Comparison of ENCODE assay signal across 8 mouse cellular contexts in the genomic region with DNA sequence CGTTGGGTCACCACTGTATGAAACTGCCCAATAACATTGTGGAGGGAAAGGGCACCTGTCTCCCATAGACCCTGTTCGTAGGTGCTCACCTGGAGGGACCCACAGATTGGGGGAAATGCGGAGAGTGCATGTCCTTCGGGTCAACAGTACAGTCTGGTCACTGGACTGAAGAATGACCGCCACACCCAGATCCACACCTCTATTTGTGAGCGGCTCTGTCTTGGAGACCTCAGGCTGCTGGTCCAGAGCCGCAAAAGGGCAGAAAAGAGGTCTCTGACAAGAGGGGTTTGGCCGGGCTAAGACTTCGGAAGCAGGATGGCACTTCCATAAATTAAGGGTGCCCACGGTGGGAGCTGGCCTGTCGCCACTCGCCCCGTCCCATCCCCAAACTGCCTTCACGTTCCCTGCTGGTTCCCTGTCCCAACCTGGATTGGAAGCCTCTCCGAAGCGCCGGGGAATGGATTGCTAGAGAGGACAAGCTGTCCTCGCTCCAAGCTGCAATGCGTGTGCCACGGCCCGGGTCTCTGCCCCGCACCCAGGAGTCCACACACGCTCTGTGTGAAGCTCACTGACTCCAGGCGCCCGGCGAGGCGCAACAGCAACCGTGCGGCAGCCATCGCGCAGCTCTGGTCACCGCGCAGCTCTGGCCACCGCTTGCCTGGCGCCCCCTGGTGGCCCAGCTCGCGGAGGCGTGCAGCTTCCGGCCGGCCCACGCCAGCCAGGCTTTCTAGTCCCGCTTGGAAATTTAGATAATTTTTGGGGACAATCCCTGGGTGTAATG. TPM values are rescaled to one million over a fixed set of nuclear protein-coding genes. Genes with fewer than 3 reads are reported as not detected.
DNase-seq lines count a peak whose midpoint lies in the region; ATAC-seq and TF ChIP-seq lines count a peak whose summit lies in the region.

A gene (minus strand): TSS at position 660 of the 781 bp plus-strand sequence.

- peak; percentile 72 for DNase-seq in CD4-positive helper T cell, adult 2 months (ENCODE audit: low read depth, low spot score)
- peak; percentile 86 for DNase-seq in brain, adult 2 months (ENCODE audit: low read depth, low spot score)
- DNase-seq in liver, embryonic 11.5 days (ENCODE audit: low spot score) = peak; percentile 79
- DNase-seq in spleen, postnatal 36 days (ENCODE audit: low spot score in 2 of 2) = peak; percentile 67

- H3K27ac ChIP-seq in heart, embryonic 12.5 days (ENCODE audit: poor library complexity, severe bottlenecking) = no peak within 1 kb of the TSS
- H3K27ac ChIP-seq in kidney, embryonic 16.5 days (ENCODE audit: low read length) = no peak within 1 kb of the TSS
- no peak within 1 kb of the TSS for H3K27ac ChIP-seq in liver, embryonic 11.5 days (ENCODE audit: low read depth, low read length)

- H3ac ChIP-seq in myocyte (ENCODE audit: control insufficient read depth, insufficient read length) = no peak within 1 kb of the TSS

- no peaks in the 10 kb centered on the region for H3K27me3 ChIP-seq in heart, embryonic 12.5 days (replicated peaks)
- H3K27me3 ChIP-seq in kidney, embryonic 16.5 days (ENCODE audit: insufficient read depth, low read length) = no peaks in the 10 kb centered on the region
- H3K27me3 ChIP-seq in liver, embryonic 11.5 days (replicated peaks; ENCODE audit: control insufficient read depth, insufficient read depth, low read length) = peaks cover 13% of the 10 kb centered on the region
- H3K27me3 ChIP-seq in myocyte (ENCODE audit: control insufficient read depth, insufficient read depth, insufficient read length) = no peaks in the 10 kb centered on the region

- ATAC-seq in erythroblast, adult 5-6 weeks (replicated peaks; ENCODE audit: low FRiP score, poor library complexity, severe bottlenecking) = peak; percentile 85
- peak; percentile 80 for ATAC-seq in heart, embryonic 12.5 days (ENCODE audit: insufficient number of reproducible peaks, low FRiP score)
- peak; percentile 89 for ATAC-seq in kidney, embryonic 16.5 days (ENCODE audit: low FRiP score, low TSS enrichment)
- peak; percentile 87 for ATAC-seq in liver, embryonic 11.5 days (replicated peaks; ENCODE audit: low FRiP score)

- no peaks in the 10 kb centered on the region for H3K79me2 ChIP-seq in myocyte (ENCODE audit: control insufficient read depth, insufficient read depth)

- H3K9ac ChIP-seq in heart, embryonic 12.5 days = peak within 1 kb of the TSS; percentile 72
- peak within 1 kb of the TSS; percentile 80 for H3K9ac ChIP-seq in kidney, embryonic 16.5 days (replicated peaks; ENCODE audit: low read length)
- H3K9ac ChIP-seq in liver, embryonic 11.5 days (ENCODE audit: low read depth, low read length) = peak within 1 kb of the TSS; percentile 65

- peak within 1 kb of the TSS; percentile 90 for H3K4me2 ChIP-seq in heart, embryonic 12.5 days
- H3K4me2 ChIP-seq in kidney, embryonic 16.5 days (replicated peaks; ENCODE audit: low read depth, low read length) = peak within 1 kb of the TSS; percentile 96
- peak within 1 kb of the TSS; percentile 97 for H3K4me2 ChIP-seq in liver, embryonic 11.5 days
- H3K4me2 ChIP-seq in myocyte (ENCODE audit: low read depth) = peak within 1 kb of the TSS; percentile 92

- peaks cover 59% of the 10 kb centered on the region for H3K36me3 ChIP-seq in heart, embryonic 12.5 days
- H3K36me3 ChIP-seq in kidney, embryonic 16.5 days (ENCODE audit: insufficient read depth, low read length) = peaks cover 48% of the 10 kb centered on the region
- H3K36me3 ChIP-seq in liver, embryonic 11.5 days (ENCODE audit: control insufficient read depth, insufficient read depth, low read length) = peaks cover 19% of the 10 kb centered on the region
- peaks cover 14% of the 10 kb centered on the region for H3K36me3 ChIP-seq in myocyte (ENCODE audit: control insufficient read depth, insufficient read depth)

- H3K4me1 ChIP-seq in heart, embryonic 12.5 days (replicated peaks) = peaks cover 5% of the 10 kb centered on the region; the same call in 1 of the 2 replicates
- peaks cover 5% of the 10 kb centered on the region; the same call in 1 of the 2 replicates for H3K4me1 ChIP-seq in kidney, embryonic 16.5 days (ENCODE audit: insufficient read depth, low read length)
- no peaks in the 10 kb centered on the region; the same call in 1 of the 2 replicates for H3K4me1 ChIP-seq in liver, embryonic 11.5 days (replicated peaks; ENCODE audit: control insufficient read depth, insufficient read depth, low read length)

- H3K9me3 ChIP-seq in heart, embryonic 12.5 days (replicated peaks) = no peaks in the 10 kb centered on the region
- no peaks in the 10 kb centered on the region for H3K9me3 ChIP-seq in kidney, embryonic 16.5 days (ENCODE audit: low read length)
- no peaks in the 10 kb centered on the region for H3K9me3 ChIP-seq in liver, embryonic 11.5 days (ENCODE audit: control insufficient read depth, low read length)

- WGBS in heart, embryonic 12.5 days = 5% methylated on average over 42 of the region's 42 CpGs
- 4% methylated on average over 42 of the region's 42 CpGs for WGBS in kidney, embryonic 16.5 days
- 6% methylated on average over 42 of the region's 42 CpGs for WGBS in liver, embryonic 11.5 days

- peak; percentile 69 for TF ChIP-seq POLR2A in myocyte (IDR thresholded peaks at IDR 0.05; ENCODE audit: insufficient read length, low read depth)

- H3K4me3 ChIP-seq in heart, embryonic 12.5 days = peak within 1 kb of the TSS; percentile 50
- peak within 1 kb of the TSS; percentile 59 for H3K4me3 ChIP-seq in kidney, embryonic 16.5 days (ENCODE audit: low read length)
- peak within 1 kb of the TSS; percentile 54 for H3K4me3 ChIP-seq in liver, embryonic 11.5 days (ENCODE audit: low read depth, low read length)
- H3K4me3 ChIP-seq in myocyte = peak within 1 kb of the TSS; percentile 19

TF ChIP-seq in myocyte, 11 proteins besides CTCF, POLR2A, EP300 and RAD21:
- TF ChIP-seq POLR2AphosphoS2 (IDR thresholded peaks at IDR 0.05; ENCODE audit: insufficient read length, low read depth) = peak; percentile 78
- no peak for TF ChIP-seq TCF12 (IDR thresholded peaks at IDR 0.05; ENCODE audit: insufficient read depth, poor library complexity, severe bottlenecking)
- no peak for TF ChIP-seq MAX (IDR thresholded peaks at IDR 0.05; ENCODE audit: low read depth)
- no peak for TF ChIP-seq CEBPB (IDR thresholded peaks at IDR 0.05; ENCODE audit: insufficient read depth, poor library complexity, severe bottlenecking)
- no peak for TF ChIP-seq TCF3 (IDR thresholded peaks at IDR 0.05; ENCODE audit: insufficient read length, low read depth)
- peak in 1 of 3 experiments; percentile 34 for TF ChIP-seq MYOD1 (IDR thresholded peaks at IDR 0.05; ENCODE audit: control insufficient read depth in 1 of 3, insufficient read length in 2 of 3, low read depth in 2 of 3)
- TF ChIP-seq SRF (IDR thresholded peaks at IDR 0.05; ENCODE audit: control insufficient read depth, insufficient read length, low read depth) = peak; percentile 19

RNA-seq across cellular contexts. Expression of the gene that starts here (rescaled TPM):
- not detected in 2 replicates for total RNA-seq in erythroblast, adult 5-6 weeks (2015; ENCODE audit: low replicate concordance)
- not detected in 2 replicates for total RNA-seq in erythroblast, adult 5-6 weeks (2017; ENCODE audit: low replicate concordance)
- polyA plus RNA-seq in heart, embryonic 12.5 days (2016; fragmentation: Nextera tagmentation; extraction: Ambion mirVana) = 6.2 and 6.9 TPM in 2 replicates
- 12.0 and 12.2 TPM in 2 replicates for polyA plus RNA-seq in kidney, embryonic 16.5 days (2015; fragmentation: Nextera tagmentation; extraction: Ambion mirVana)
- 2.4 and 2.5 TPM in 2 replicates for polyA plus RNA-seq in liver, embryonic 11.5 days (2014; fragmentation: Nextera tagmentation; extraction: Ambion mirVana)
- polyA plus RNA-seq in myocyte (2012; fragmentation: generic; extraction: Trizol) = 6.8 TPM

Comparison
In these comparisons a context has a peak if more than half of its experiments do, and no peak if none do; other contexts are left out.
1. Peak in ATAC-seq in erythroblast, adult 5-6 weeks; RNA of the gene not detected or under 1 TPM.